ENCODE assay signal across 10 mouse cellular contexts in genomic region chr10:108679675-108680390, GRCm38 (mm10). TPM values are rescaled to one million over a fixed set of nuclear protein-coding genes. Genes with fewer than 3 reads are reported as not detected.
DNase-seq lines count a peak whose midpoint lies in the region; ATAC-seq and TF ChIP-seq lines count a peak whose summit lies in the region.
"Had no signal": no experiment of that assay in that cellular context is flagged by ENCODE, and none has a peak within 500 bp of the region (broad histone marks: within the 10 kb centered on the region; RNA-seq: fewer than 3 reads in every experiment).

No protein-coding gene starts in this region.

- 31% methylated on average over 14 of the region's 14 CpGs for WGBS in lung, embryonic 14.5 days
- 41% methylated on average over 14 of the region's 14 CpGs for WGBS in forebrain, embryonic 14.5 days
- 57% methylated on average over 14 of the region's 14 CpGs for WGBS in neural tube, embryonic 14.5 days

- H3K27me3 ChIP-seq in lung, embryonic 14.5 days (ENCODE audit: insufficient read depth, low read length) = no peaks in the 10 kb centered on the region
- H3K27me3 ChIP-seq in forebrain, embryonic 14.5 days (replicated peaks; ENCODE audit: control insufficient read depth, insufficient read depth, low read length) = no peaks in the 10 kb centered on the region
- H3K27me3 ChIP-seq in neural tube, embryonic 14.5 days (ENCODE audit: control insufficient read depth, insufficient read depth, low read length) = no peaks in the 10 kb centered on the region
- H3K27me3 ChIP-seq: limb, embryonic 12.5 days had no signal

- H3K4me2 ChIP-seq in lung, embryonic 14.5 days = no peak overlapping the region
- H3K4me2 ChIP-seq in forebrain, embryonic 14.5 days (ENCODE audit: low read length) = no peak overlapping the region
- no peak overlapping the region for H3K4me2 ChIP-seq in neural tube, embryonic 14.5 days (ENCODE audit: low read depth, low read length)
- H3K4me2 ChIP-seq: limb, embryonic 12.5 days had no signal

- no peak overlapping the region for H3K27ac ChIP-seq in lung, embryonic 14.5 days (ENCODE audit: low read depth)
- peak overlapping the region; percentile 49; the same call in 1 of the 2 replicates for H3K27ac ChIP-seq in forebrain, embryonic 14.5 days (ENCODE audit: low read depth, low read length)
- no peak overlapping the region; the same call in 1 of the 2 replicates for H3K27ac ChIP-seq in neural tube, embryonic 14.5 days (ENCODE audit: low read depth, low read length)
- H3K27ac ChIP-seq: limb, embryonic 12.5 days had no signal

- no peaks in the 10 kb centered on the region for H3K9me3 ChIP-seq in lung, embryonic 14.5 days (ENCODE audit: low read depth, low read length)
- no peaks in the 10 kb centered on the region for H3K9me3 ChIP-seq in forebrain, embryonic 14.5 days (replicated peaks; ENCODE audit: control insufficient read depth, low read length)
- H3K9me3 ChIP-seq in neural tube, embryonic 14.5 days (ENCODE audit: control insufficient read depth, low read length) = no peaks in the 10 kb centered on the region
- H3K9me3 ChIP-seq: limb, embryonic 12.5 days had no signal

- H3K4me1 ChIP-seq in lung, embryonic 14.5 days (ENCODE audit: insufficient read depth) = no peaks in the 10 kb centered on the region
- H3K4me1 ChIP-seq in forebrain, embryonic 14.5 days (ENCODE audit: control insufficient read depth, insufficient read depth, low read length) = peaks cover 13% of the 10 kb centered on the region; the same call in 1 of the 2 replicates
- H3K4me1 ChIP-seq in neural tube, embryonic 14.5 days (ENCODE audit: control insufficient read depth, insufficient read depth, low read length) = peaks cover 3% of the 10 kb centered on the region; the same call in 1 of the 2 replicates
- H3K4me1 ChIP-seq: limb, embryonic 12.5 days had no signal

- H3K4me3 ChIP-seq in lung, embryonic 14.5 days (ENCODE audit: low read depth, low read length) = no peak overlapping the region
- H3K4me3 ChIP-seq in forebrain, embryonic 14.5 days (ENCODE audit: low read depth, low read length) = no peak overlapping the region
- no peak overlapping the region for H3K4me3 ChIP-seq in neural tube, embryonic 14.5 days (ENCODE audit: low read depth, low read length)
- H3K4me3 ChIP-seq: limb, embryonic 12.5 days; myocyte had no signal

- H3K36me3 ChIP-seq in lung, embryonic 14.5 days (ENCODE audit: insufficient read depth) = no peaks in the 10 kb centered on the region
- no peaks in the 10 kb centered on the region for H3K36me3 ChIP-seq in forebrain, embryonic 14.5 days (ENCODE audit: control insufficient read depth, insufficient read depth, low read length)
- no peaks in the 10 kb centered on the region for H3K36me3 ChIP-seq in neural tube, embryonic 14.5 days (ENCODE audit: control insufficient read depth, insufficient read depth, low read length)
- H3K36me3 ChIP-seq: limb, embryonic 12.5 days had no signal

- peak; percentile 16 for DNase-seq in adrenal gland, postnatal 10 days
- no peak for DNase-seq in adrenal gland, postnatal 25 days
- DNase-seq in lung, embryonic 14.5 days = peak; percentile 16
- no peak for DNase-seq in lung, postnatal 36 days
- peak; percentile 78 for DNase-seq in forebrain, embryonic 14.5 days (ENCODE audit: low spot score)
- DNase-seq in natural killer cell, adult 2 months (ENCODE audit: low spot score in 2 of 2) = no peak
- no peak for DNase-seq in spleen, adult 12 weeks (ENCODE audit: low spot score)

- no peak overlapping the region for H3K9ac ChIP-seq in lung, embryonic 14.5 days
- H3K9ac ChIP-seq in forebrain, embryonic 14.5 days (ENCODE audit: low read length) = no peak overlapping the region
- H3K9ac ChIP-seq in neural tube, embryonic 14.5 days (replicated peaks; ENCODE audit: low read depth, low read length) = no peak overlapping the region
- H3K9ac ChIP-seq: limb, embryonic 12.5 days had no signal

- ATAC-seq in lung, embryonic 14.5 days (ENCODE audit: insufficient read depth) = no peak
- ATAC-seq in forebrain, embryonic 14.5 days = peak; percentile 63
- peak; percentile 77 for ATAC-seq in neural tube, embryonic 14.5 days (ENCODE audit: low read depth)

- TF ChIP-seq CTCF in lung, embryonic 14.5 days (IDR thresholded peaks at IDR 0.05; ENCODE audit: low read depth) = no peak

RNA-seq across cellular contexts. Expression of gene Gm5136, which starts 20.1 kb away (rescaled TPM):
- total RNA-seq in adrenal gland, postnatal 10 days (2021) = not detected
- total RNA-seq in adrenal gland, postnatal 25 days (2021) = not detected in 2 replicates
- not detected in 2 replicates for polyA plus RNA-seq in lung, embryonic 14.5 days (2014; fragmentation: Nextera tagmentation; extraction: Ambion mirVana)
- not detected in 2 replicates for polyA plus RNA-seq in forebrain, embryonic 14.5 days (2014; fragmentation: Nextera tagmentation; extraction: Ambion mirVana)
- 0.67 and 0.94 TPM in 2 replicates for polyA plus RNA-seq in neural tube, embryonic 14.5 days (2014; fragmentation: Nextera tagmentation; extraction: Ambion mirVana)
- polyA plus RNA-seq: limb, embryonic 12.5 days; myocyte had no signal

Comparison
In these comparisons a context has a peak if more than half of its experiments do, and no peak if none do; other contexts are left out.
1. DNase-seq: peak in adrenal gland, postnatal 10 days (single experiment), lung, embryonic 14.5 days (single experiment) and forebrain, embryonic 14.5 days (single experiment); none in adrenal gland, postnatal 25 days (single experiment), lung, postnatal 36 days (single experiment), natural killer cell, adult 2 months (0 of 2) and spleen, adult 12 weeks (single experiment).